Mouse (Mus musculus) heart, adult 2 months (tissue): ENCODE results near the gene Tut1. TPM values are rescaled to one million over a fixed set of nuclear protein-coding genes. Genes with fewer than 3 reads are reported as not detected.

Experiments used
- DNase-seq, 2 experiments: peaks; one replicate each; pipeline ENCODE4 v3.0.0; 2021
- H3K27ac ChIP-seq: fragments of 200-600 bp; 2 replicates; pipeline ENCODE4 v1.8.1; 2022
- H3K27me3 ChIP-seq: fragments of 200-500 bp; 2 replicates; pipeline ENCODE4 v1.6.1; 2012; ENCODE audit warnings: mild to moderate bottlenecking, low read length, inconsistent platforms, mixed read lengths; ENCODE audit not compliant: control insufficient read depth, insufficient read depth
- H3K36me3 ChIP-seq: fragments of 200-500 bp; 2 replicates; pipeline ENCODE4 v1.6.1; 2012; ENCODE audit warnings: low read length, inconsistent platforms; ENCODE audit not compliant: control insufficient read depth, insufficient read depth
- H3K4me1 ChIP-seq: fragments of 200-500 bp; 2 replicates; pipeline ENCODE4 v1.6.1; 2011; ENCODE audit warnings: low read length; ENCODE audit not compliant: control insufficient read depth, insufficient read depth
- H3K4me3 ChIP-seq: fragments of 200-600 bp; 2 replicates; pipeline ENCODE4 v1.8.1; 2022
- H3K79me2 ChIP-seq: fragments of 200-500 bp; replicated peaks from 2 replicates; pipeline ENCODE4 v1.6.1; 2012; ENCODE audit warnings: mild to moderate bottlenecking, inconsistent platforms, low read length, moderate library complexity, mixed read lengths; ENCODE audit not compliant: control insufficient read depth, insufficient read depth
- H3K9ac ChIP-seq: fragments of 200-500 bp; 2 replicates; pipeline ENCODE4 v1.6.1; 2012; ENCODE audit warnings: low read depth, mild to moderate bottlenecking, control low read depth, inconsistent platforms, low read length, mixed read lengths
- CTCF ChIP-seq: fragments of 200-600 bp; IDR thresholded peaks from 2 replicates; pipeline ENCODE4 v1.8.1; 2022; ENCODE audit warnings: antibody characterized with exemption, mild to moderate bottlenecking, moderate library complexity
- EP300 ChIP-seq: fragments of 200-500 bp; IDR thresholded peaks from 2 replicates; pipeline ENCODE4 v1.6.1; 2011; ENCODE audit warnings: low read depth, low read length, control low read depth; ENCODE audit not compliant: insufficient read depth
- POLR2A ChIP-seq: fragments of 200-500 bp; IDR thresholded peaks from 2 replicates; pipeline ENCODE4 v1.6.1; 2011; ENCODE audit warnings: mild to moderate bottlenecking, low read depth, low read length, control low read depth; ENCODE audit not compliant: insufficient read depth
- WGBS: fragments of 180-500 bp; shearing (Covaris S2); methylation state at CpG from one replicate; pipeline ENCODE4 v1.1.7; 2018; 5-methylcytosine and 5-hydroxymethylcytosine counted together
- intact Hi-C: fragments of 180-260 bp; cut with DNase I; formaldehyde crosslinking; loops from one replicate; pipeline ENCODE4 v1.15.1; 2025
- polyA plus RNA-seq: library from polyadenylated mRNA; depleted of rRNA; stranded (reverse); fragments of >200 nt; gene quantifications from 2 replicates; pipeline ENCODE4 v1.2.3, GENCODE M21; 2012
- total RNA-seq, 2 experiments: library from RNA; stranded (reverse); gene quantifications; 2 replicates each; pipeline ENCODE4 v1.2.3; 2021

The Tut1 gene
- total and polyA plus RNA-seq, 3 experiments: 7.2 to 9.4 (median 8.5) TPM

- no peak for TF ChIP-seq CTCF
- TF ChIP-seq POLR2A: peak; percentile 69
- no peaks in the 10 kb centered on the region for H3K27me3 ChIP-seq
- H3K36me3 ChIP-seq: peaks cover 10% of the 10 kb centered on the region; the same call in 1 of the 2 replicates
- WGBS: 3% methylated on average over 15 of the region's 15 CpGs
- peak overlapping the region; percentile 100 for H3K27ac ChIP-seq
- peak overlapping the region; percentile 91 for H3K4me3 ChIP-seq
- no peak for DNase-seq
- H3K79me2 ChIP-seq: peaks cover 2% of the 10 kb centered on the region
- peaks cover 34% of the 10 kb centered on the region for H3K4me1 ChIP-seq
- intact Hi-C loops: no loop called here
- H3K9ac ChIP-seq: peak overlapping the region; percentile 76
Observed at GRCm38 (mm10) chr19:8990432-8991102, 36.9 kb downstream of the Tut1 start.

GRCm38 (mm10) chr19:8991245-8991870 is 37.7 kb downstream of the Tut1 start:
- Histone ChIP-seq H3K27ac (peak overlapping the region; percentile 100), H3K27me3 (no peaks in the 10 kb centered on the region), H3K4me3 (peak overlapping the region; percentile 91), H3K9ac (peak overlapping the region; percentile 76), H3K79me2 (peaks cover 4% of the 10 kb centered on the region), H3K4me1 (peaks cover 37% of the 10 kb centered on the region), H3K36me3 (peaks cover 16% of the 10 kb centered on the region)
- TF ChIP-seq POLR2A: peak; percentile 56
- peak; percentile 63; the same call in 1 of the 2 replicates for TF ChIP-seq EP300
- TF ChIP-seq CTCF: no peak
- intact Hi-C loops: no loop called here
- 8% methylated on average over 4 of the region's 4 CpGs for WGBS
- DNase-seq: peak; percentile 49 to 60

- intact Hi-C loops: loop anchor here (1.0 to 2.0 kb wide), 2 partner anchors 82 to 91 kb away; no protein-coding TSS in a partner anchor
- DNase-seq: peak; percentile 57 to 66
- peaks cover 4% of the 10 kb centered on the region for H3K79me2 ChIP-seq
- no peak for TF ChIP-seq EP300
- TF ChIP-seq CTCF: no peak
- TF ChIP-seq POLR2A: 0 out of 2 replicates have a peak, but pooled peaks have one; percentile 23
- peak overlapping the region; percentile 100 for H3K27ac ChIP-seq
- H3K36me3 ChIP-seq: peaks cover 23% of the 10 kb centered on the region
- peaks cover 43% of the 10 kb centered on the region for H3K4me1 ChIP-seq
- H3K27me3 ChIP-seq: no peaks in the 10 kb centered on the region
- 14% methylated on average over 13 of the region's 13 CpGs for WGBS
- peak overlapping the region; percentile 91 for H3K4me3 ChIP-seq
- H3K9ac ChIP-seq: peak overlapping the region; percentile 76
Observed at GRCm38 (mm10) chr19:8991871-8992735, 38.5 kb downstream of the Tut1 start.

GRCm38 (mm10) chr19:8992769-8993624 is 39.4 kb downstream of the Tut1 start:
- no peaks in the 10 kb centered on the region for H3K27me3 ChIP-seq
- H3K4me1 ChIP-seq: peaks cover 49% of the 10 kb centered on the region
- peaks cover 4% of the 10 kb centered on the region for H3K79me2 ChIP-seq
- intact Hi-C loops: loop anchor here (1.0 to 2.0 kb wide), 2 partner anchors 81 to 90 kb away; no protein-coding TSS in a partner anchor
- TF ChIP-seq POLR2A: peak; percentile 87
- TF ChIP-seq CTCF: no peak; the same call in 1 of the 2 replicates
- peak; percentile 95 for TF ChIP-seq EP300
- peak overlapping the region; percentile 100 for H3K27ac ChIP-seq
- 16% methylated on average over 12 of the region's 12 CpGs for WGBS
- H3K4me3 ChIP-seq: peak overlapping the region; percentile 91
- H3K9ac ChIP-seq: peak overlapping the region; percentile 76
- H3K36me3 ChIP-seq: peaks cover 26% of the 10 kb centered on the region
- DNase-seq: peak; percentile 92 to 93

GRCm38 (mm10) chr19:8993625-8993912 is 39.9 kb downstream of the Tut1 start:
- DNase-seq: no peak
- peak overlapping the region; percentile 100 for H3K27ac ChIP-seq
- H3K9ac ChIP-seq: peak overlapping the region; percentile 29
- no peaks in the 10 kb centered on the region for H3K27me3 ChIP-seq
- peaks cover 46% of the 10 kb centered on the region for H3K4me1 ChIP-seq
- H3K4me3 ChIP-seq: peak overlapping the region; percentile 20
- H3K79me2 ChIP-seq: peaks cover 4% of the 10 kb centered on the region
- TF ChIP-seq CTCF (no peak), POLR2A (no peak), EP300 (no peak)
- intact Hi-C loops: loop anchor here (2.0 kb wide), 1 partner anchor 89 kb away; no protein-coding TSS in a partner anchor
- 41% methylated on average over 2 of the region's 2 CpGs for WGBS
- peaks cover 32% of the 10 kb centered on the region for H3K36me3 ChIP-seq
